Mouse (Mus musculus) adrenal gland, adult 2 months (tissue): ENCODE measurements around the gene Ppef1. TPM values are rescaled to one million over a fixed set of nuclear protein-coding genes. Genes with fewer than 3 reads are reported as not detected.

ENCODE experiments used
- DNase-seq: peaks from one replicate; pipeline ENCODE4 v3.0.0; 2021
- polyA plus RNA-seq: library from polyadenylated mRNA; depleted of rRNA; stranded (reverse); fragments of >200 nt; gene quantifications from 2 replicates; pipeline ENCODE4 v1.2.3, GENCODE M21; 2012; rRNA removed
- total RNA-seq, 2 experiments: library from RNA; stranded (reverse); gene quantifications; 2 replicates each; pipeline ENCODE4 v1.2.3; 2021

Gene Ppef1
- total and polyA plus RNA-seq, 3 experiments = not detected

DNA sequence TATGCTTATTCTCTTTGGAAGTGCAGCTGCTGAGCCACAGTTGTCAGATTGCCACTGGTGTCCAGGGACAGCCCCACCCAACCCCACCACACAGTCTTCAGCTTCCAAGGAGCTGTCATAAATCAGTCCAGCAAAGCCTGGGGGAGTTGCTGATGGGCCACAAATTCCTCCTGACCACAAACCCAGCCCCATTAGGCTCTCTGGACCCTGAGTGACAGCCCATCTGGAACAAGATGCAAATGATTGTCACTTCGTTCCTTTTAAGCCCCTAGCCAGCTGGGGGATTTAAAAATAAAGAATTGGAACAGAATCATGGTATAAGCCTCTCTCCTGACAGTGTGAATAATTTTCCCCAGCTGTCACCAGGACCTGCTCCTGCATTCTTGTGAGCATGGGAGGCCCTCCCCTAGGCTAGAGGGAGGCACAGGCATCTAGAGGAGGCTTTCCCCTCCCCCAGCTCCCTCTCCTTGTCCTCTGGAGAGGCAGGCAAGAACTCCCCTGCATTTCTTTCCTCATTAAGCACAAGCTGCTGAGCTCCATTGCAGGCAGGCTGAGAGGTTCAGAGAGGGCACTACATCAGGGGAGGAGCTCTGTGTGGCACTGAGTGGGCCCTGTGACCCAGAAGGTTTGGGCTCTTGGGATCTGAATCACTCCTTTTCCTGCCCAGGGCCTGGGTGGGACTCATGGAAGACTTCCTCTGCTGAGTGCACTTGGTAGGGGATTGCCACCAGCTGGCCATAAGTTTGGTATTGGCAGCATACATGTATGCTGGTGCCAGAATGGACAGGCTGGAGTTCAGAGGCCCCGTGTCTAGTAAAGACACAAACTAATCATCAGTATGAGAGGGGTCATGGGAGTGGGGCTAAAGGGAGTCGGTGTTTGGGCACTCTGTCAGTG lies 136.8 kb downstream of the Ppef1 start:
- DNase-seq = no peak

DNA sequence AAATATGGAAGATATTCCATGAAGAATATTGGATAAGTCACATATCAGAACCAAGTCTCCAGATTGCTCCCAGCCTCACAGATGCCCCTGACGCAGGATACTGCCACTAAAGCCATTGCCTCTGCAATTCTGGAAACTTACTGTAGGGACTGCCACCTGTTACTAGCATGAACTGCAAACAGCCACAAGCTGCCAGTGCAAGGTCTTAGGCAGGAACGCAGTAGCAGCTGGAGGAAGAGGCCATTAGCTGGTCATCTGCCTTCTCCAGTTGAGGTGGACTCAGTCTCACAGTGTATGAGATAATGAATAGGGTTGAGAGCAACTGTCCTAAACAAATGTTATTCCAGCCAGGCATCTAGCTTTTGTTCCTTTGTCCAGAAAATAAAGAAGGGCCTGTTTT lies 137.5 kb downstream of the Ppef1 start:
- no peak for DNase-seq

DNA sequence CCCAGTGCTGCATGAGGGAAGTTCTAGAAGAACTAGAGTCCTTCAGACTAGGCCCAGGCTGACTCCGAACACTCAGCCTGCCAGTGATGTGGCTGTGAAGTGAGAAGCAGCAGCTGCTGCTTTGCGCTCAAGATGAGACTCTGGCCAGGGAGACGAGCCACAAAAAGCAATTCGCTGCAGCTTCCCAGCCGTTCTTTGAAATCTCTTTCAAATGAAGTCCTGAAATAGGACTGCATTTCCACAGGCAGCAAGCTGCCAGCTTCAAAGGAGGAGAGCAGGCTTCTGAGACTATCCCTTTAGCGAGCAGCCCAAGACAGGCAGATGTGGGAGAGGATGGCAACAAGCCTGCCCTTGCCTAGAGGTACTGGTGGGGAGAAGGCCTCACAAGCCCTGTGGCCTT lies 142.6 kb downstream of the Ppef1 start:
- DNase-seq = no peak

DNA sequence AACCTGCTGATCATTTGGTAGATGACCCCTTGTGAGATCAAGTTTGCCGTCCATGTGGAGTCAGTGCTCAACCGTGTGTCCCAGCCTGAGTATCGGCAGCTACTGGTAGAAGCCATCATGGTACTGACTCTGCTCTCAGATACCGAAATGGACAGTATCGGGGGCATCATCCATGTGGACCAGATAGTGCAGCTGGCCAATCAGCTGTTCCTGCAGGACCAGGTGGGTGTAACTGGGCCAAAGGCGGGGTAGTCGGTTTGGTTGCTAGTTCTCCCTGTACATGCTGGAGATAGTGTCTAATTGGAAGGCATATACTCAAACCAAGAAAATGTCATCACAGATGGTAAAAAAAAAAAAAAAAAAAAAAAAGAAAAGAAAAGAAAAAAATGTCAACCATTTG lies 145.4 kb downstream of the Ppef1 start:
- DNase-seq = no peak

DNA sequence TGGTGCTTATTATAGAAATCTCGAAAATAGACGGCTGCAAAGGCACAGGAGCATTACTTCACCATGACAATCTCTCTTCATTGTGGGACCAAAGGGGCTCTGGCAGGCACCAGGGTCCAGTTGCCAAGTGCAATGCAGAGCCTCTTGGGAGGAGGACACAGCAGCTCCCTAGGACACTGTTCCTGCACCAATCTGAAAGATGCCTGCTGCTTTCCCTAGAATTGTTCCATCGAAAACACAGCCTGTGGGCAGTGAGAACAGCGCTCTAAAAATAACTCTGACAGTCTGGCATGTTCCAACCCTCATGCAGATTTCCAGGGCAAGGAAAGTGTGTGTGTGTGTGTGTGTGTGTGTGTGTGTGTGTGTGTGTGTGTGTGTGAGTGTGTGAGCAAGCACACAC lies 147.0 kb downstream of the Ppef1 start:
- DNase-seq = no peak

DNA sequence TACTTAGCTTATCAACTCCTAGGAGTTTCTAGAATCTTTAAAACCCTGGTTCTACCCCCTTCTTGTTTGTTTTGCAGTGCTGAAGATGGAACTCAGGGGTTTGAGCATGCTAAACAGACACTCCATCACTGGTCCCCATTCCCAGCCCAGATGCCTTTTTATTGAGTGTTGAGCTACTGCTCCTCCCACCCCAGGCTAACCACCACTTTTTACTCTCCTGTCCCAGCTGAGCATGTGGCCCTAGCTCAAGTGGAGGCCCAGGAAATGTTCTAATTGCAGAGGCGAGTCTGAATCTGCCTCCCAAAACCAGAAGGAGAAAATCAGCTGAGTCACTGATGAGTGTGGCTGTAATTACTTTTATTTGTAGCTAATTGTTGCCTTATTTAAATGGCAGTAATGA lies 150.5 kb downstream of the Ppef1 start:
- DNase-seq = no peak

DNA sequence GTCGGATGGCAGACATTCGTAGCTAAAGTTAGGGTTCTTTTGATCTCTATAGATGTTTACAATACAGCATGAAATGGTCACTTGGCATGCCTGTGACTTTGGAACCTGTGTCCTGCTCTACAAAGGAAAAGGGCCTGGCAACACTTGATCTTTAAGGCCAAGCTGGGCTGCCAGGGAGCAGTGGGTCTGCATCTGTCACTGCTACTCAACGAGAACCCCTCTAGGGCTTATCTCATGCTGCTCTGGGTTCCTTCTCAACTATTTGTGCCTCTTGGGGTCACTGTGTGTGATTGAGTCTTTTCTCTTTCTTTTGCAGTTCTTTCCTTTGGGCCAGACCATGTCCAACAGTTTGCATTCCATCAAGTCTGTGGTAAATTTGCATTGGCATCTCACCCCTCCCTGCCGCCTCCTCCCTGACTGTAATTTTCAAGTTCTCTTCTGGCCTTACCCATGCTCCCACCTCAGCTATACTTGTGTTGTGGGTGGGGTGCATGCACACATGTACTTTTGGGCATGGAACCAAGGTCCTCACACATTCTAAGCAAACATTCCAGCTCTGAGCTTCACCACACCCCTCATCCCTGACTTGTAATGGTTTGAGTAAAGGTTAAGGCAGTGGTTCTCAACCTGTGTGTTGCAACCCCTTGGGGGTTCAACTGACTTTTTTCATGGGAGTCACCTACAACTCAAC lies 151.3 kb downstream of the Ppef1 start:
- DNase-seq = no peak

DNA sequence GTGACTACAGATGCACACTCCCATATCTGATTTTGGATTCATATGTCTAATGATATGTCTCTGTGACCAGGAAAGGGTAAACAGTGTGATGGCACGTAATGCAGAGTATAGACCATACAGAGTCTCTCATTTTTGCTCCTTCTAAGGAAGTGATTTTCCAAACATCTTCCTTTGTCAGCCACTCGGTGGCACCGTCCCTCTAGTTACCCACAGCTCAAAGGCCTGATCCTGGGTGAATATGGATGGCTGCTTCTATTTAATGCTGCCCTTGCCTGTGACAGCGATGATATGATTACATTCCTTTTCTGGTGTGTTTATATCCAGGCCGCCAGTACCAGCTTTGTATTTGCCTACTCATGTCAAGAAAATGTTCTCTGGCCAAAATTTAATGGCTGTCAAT lies 152.0 kb downstream of the Ppef1 start:
- no peak for DNase-seq

Other genes with a start within 250 kb of the Ppef1 start
- gene Phka2, start 233.6 kb downstream of the Ppef1 start, total RNA-seq = 10 to 100 TPM; 25.9 to 30.3 TPM
- 12.0 and 17.1 TPM in 2 replicates for gene Phka2, start 233.6 kb downstream of the Ppef1 start, polyA plus RNA-seq
- gene Rs1, start 32.2 kb upstream of the Ppef1 start, total RNA-seq = under 1 TPM in 1 of 2 experiments, not detected in 1; 0.03 TPM
- not detected in 2 replicates for gene Rs1, start 32.2 kb upstream of the Ppef1 start, polyA plus RNA-seq
- under 1 TPM; 0.31 to 0.40 TPM for gene Gja6, start 171.3 kb upstream of the Ppef1 start, total RNA-seq
- gene Gja6, start 171.3 kb upstream of the Ppef1 start, polyA plus RNA-seq = not detected in 2 replicates